Mouse (Mus musculus) monocyte, adult 5-6 weeks (primary cell): ENCODE measurements around the gene Gjb4. TPM values are rescaled to one million over a fixed set of nuclear protein-coding genes. Genes with fewer than 3 reads are reported as not detected.

Experiments
- ATAC-seq: fragments of 153-309, 156-312 bp; replicated peaks from 2 replicates; pipeline ENCODE4 v1.8.0; 2017; ENCODE audit warnings: mild to moderate bottlenecking; ENCODE audit not compliant: low TSS enrichment, insufficient number of reproducible peaks, severe bottlenecking, poor library complexity, low FRiP score
- total RNA-seq: library from RNA; stranded (forward); fragments of 200-1000, 200-491, 200-594 nt; gene quantifications from 3 replicates; pipeline ENCODE4 v1.2.3, GENCODE M21; 2017

Gjb4 gene
- total RNA-seq, 1 experiment from 2014 or later: not detected

GRCm38 (mm10) chr4:127354506-127355485 is 915 bp upstream of the Gjb4 start:
- no peak for ATAC-seq

GRCm38 (mm10) chr4:127352594-127352993 is 1.3 kb downstream of the Gjb4 start:
- ATAC-seq: no peak

GRCm38 (mm10) chr4:127349560-127350300 is 4.2 kb downstream of the Gjb4 start:
- no peak for ATAC-seq

GRCm38 (mm10) chr4:127345000-127345399 is 8.9 kb downstream of the Gjb4 start:
- ATAC-seq: no peak

GRCm38 (mm10) chr4:127341372-127341771 is 12.5 kb downstream of the Gjb4 start:
- ATAC-seq: no peak

GRCm38 (mm10) chr4:127337668-127338067 is 16.2 kb downstream of the Gjb4 start:
- no peak for ATAC-seq

GRCm38 (mm10) chr4:127334870-127335504 is 18.9 kb downstream of the Gjb4 start:
- no peak for ATAC-seq

- ATAC-seq: no peak
Measured at GRCm38 (mm10) chr4:127331171-127331570, 22.7 kb downstream of the Gjb4 start.

- ATAC-seq: no peak
Measured at GRCm38 (mm10) chr4:127330181-127331100, 23.4 kb downstream of the Gjb4 start, which contains the start of gene Gjb3. Gene Gjb3 (minus strand): TSS chr4:127330844.

GRCm38 (mm10) chr4:127329751-127330150 is 24.1 kb downstream of the Gjb4 start:
- no peak for ATAC-seq

GRCm38 (mm10) chr4:127329046-127329445 is 24.8 kb downstream of the Gjb4 start:
- ATAC-seq: no peak

- no peak for ATAC-seq
Measured at GRCm38 (mm10) chr4:127328378-127328777, 25.5 kb downstream of the Gjb4 start.

GRCm38 (mm10) chr4:127327749-127328148 is 26.1 kb downstream of the Gjb4 start:
- ATAC-seq: no peak

GRCm38 (mm10) chr4:127327258-127327657 is 26.6 kb downstream of the Gjb4 start:
- no peak for ATAC-seq

- ATAC-seq: no peak
Measured at GRCm38 (mm10) chr4:127325276-127325675, 28.6 kb downstream of the Gjb4 start.

- ATAC-seq: peak; percentile 32; the same call in 1 of the 2 replicates
Measured at GRCm38 (mm10) chr4:127324759-127325158, 29.1 kb downstream of the Gjb4 start.

GRCm38 (mm10) chr4:127324296-127324695 is 29.6 kb downstream of the Gjb4 start:
- ATAC-seq: no peak

GRCm38 (mm10) chr4:127323651-127324050 is 30.2 kb downstream of the Gjb4 start:
- ATAC-seq: no peak
